Mouse (Mus musculus) layer of hippocampus, adult 2 months (tissue): ENCODE data around the gene Ppara. TPM values are rescaled to one million over a fixed set of nuclear protein-coding genes. Genes with fewer than 3 reads are reported as not detected.

ENCODE experiments used
- DNase-seq, 2 experiments: peaks; one replicate each; pipeline ENCODE4 v3.0.0; 2022; ENCODE audit warnings: low spot score in 2 of 2
- H3K27ac ChIP-seq: fragments of 200-600 bp; 2 replicates; pipeline ENCODE4 v1.8.1; 2022
- H3K4me3 ChIP-seq: fragments of 200-600 bp; 2 replicates; pipeline ENCODE4 v1.8.1; 2022; ENCODE audit warnings: mild to moderate bottlenecking
- CTCF ChIP-seq: fragments of 200-600 bp; conservative IDR thresholded peaks from 2 replicates; pipeline ENCODE4 v1.8.1; 2022; ENCODE audit warnings: antibody characterized with exemption, mild to moderate bottlenecking, moderate library complexity
- total RNA-seq, 2 experiments: library from RNA; stranded (reverse); gene quantifications; 2 replicates each; pipeline ENCODE4 v1.2.3; 2021

The Ppara gene
- total RNA-seq, 2 experiments from 2014 or later: 3.1 to 3.9 TPM

GRCm38 (mm10) chr15:85738416-85738815, 3.6 kb downstream of the Ppara start:
- TF ChIP-seq CTCF: no peak
- H3K27ac ChIP-seq: peak overlapping the region; percentile 63; the same call in 1 of the 2 replicates
- no peak for DNase-seq
- no peak overlapping the region for H3K4me3 ChIP-seq

- no peak overlapping the region for H3K4me3 ChIP-seq
- no peak for TF ChIP-seq CTCF
- DNase-seq: peak in 1 of 2 experiments; percentile 34
- H3K27ac ChIP-seq: peak overlapping the region; percentile 63; the same call in 1 of the 2 replicates
Measured at GRCm38 (mm10) chr15:85738939-85739338, 4.2 kb downstream of the Ppara start.

- Histone ChIP-seq H3K27ac (no peak overlapping the region), H3K4me3 (no peak overlapping the region)
- DNase-seq: no peak
- TF ChIP-seq CTCF: no peak
Measured at GRCm38 (mm10) chr15:85742608-85743007, 7.8 kb downstream of the Ppara start.

- no peak for TF ChIP-seq CTCF
Measured at GRCm38 (mm10) chr15:85743946-85744345, 9.2 kb downstream of the Ppara start.

DNA sequence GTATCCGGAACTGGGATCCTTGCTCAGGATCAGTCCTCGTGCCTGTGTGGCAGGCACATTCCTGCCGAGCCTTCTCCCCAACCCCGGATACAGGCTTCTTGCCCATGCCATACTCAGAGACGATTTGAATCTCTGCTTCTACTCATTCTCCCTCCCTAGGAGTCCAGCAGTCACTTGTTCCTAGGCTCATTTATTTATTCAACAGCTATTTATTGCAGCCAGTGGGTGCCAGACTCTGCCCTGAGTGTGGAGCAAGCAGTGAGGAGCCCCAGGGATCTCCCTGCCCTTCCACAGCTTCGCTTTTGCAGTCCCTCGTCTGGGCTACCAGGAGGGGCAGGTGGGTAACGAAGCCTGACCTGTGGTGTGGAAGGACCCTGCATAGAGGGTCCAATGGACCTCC, 11.4 kb downstream of the Ppara start:
- Histone ChIP-seq H3K4me3 (no peak overlapping the region), H3K27ac (no peak overlapping the region)
- DNase-seq: no peak
- no peak for TF ChIP-seq CTCF

More at GRCm38 (mm10) chr15:85743946-85744345, 9.2 kb downstream of the Ppara start:
- Histone ChIP-seq H3K27ac (no peak overlapping the region), H3K4me3 (no peak overlapping the region)
- no peak for DNase-seq

DNA sequence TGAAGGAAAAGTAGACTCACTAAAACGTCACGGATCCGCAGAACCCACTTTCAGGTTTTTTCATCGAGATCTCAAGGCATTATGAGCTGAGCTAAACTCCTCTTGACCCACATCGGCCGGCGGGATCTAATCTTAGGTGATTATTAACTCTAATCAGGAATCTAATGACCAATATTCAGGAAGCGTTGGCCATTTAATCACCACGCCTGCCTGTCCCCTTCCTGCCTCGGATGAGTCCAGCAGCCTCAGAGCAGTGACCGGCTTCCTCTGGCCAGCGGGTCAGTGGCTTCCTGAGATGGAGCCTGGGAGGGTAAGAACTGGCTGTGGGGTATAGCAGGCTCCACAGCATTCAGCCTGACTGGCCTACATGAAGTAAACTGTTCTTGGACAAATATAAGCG, 11.9 kb downstream of the Ppara start:
- H3K4me3 ChIP-seq: no peak overlapping the region
- H3K27ac ChIP-seq: no peak overlapping the region
- no peak for DNase-seq
- no peak for TF ChIP-seq CTCF

DNA sequence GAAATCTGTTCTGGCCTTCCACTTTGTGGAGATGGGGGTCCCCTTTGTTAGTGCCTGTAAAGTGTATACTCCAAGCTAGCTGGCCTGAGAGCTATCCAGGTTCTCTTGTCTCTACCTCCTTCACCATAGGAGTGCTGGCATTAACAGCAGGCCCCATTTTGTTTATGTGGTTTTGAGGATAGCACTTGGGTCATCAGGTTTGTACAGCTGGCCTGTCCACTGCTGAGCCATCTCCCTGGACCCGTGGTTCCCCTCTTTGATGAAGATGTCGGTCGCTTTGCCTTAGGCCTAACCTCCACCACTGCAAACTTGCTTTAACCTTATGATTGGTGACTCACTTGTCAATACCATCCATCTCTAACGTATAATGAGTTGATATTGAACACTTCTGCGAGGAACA, 13.2 kb downstream of the Ppara start:
- DNase-seq: no peak
- no peak overlapping the region for H3K27ac ChIP-seq
- no peak overlapping the region for H3K4me3 ChIP-seq
- TF ChIP-seq CTCF: no peak

GRCm38 (mm10) chr15:85748466-85748865, 13.7 kb downstream of the Ppara start:
- Histone ChIP-seq H3K4me3 (no peak overlapping the region), H3K27ac (no peak overlapping the region)
- DNase-seq: no peak
- no peak for TF ChIP-seq CTCF

- Histone ChIP-seq H3K4me3 (no peak overlapping the region), H3K27ac (no peak overlapping the region)
- DNase-seq: no peak
- no peak for TF ChIP-seq CTCF
Measured at GRCm38 (mm10) chr15:85749141-85749540, 14.4 kb downstream of the Ppara start.

GRCm38 (mm10) chr15:85750115-85750514, 15.3 kb downstream of the Ppara start:
- DNase-seq: no peak
- H3K4me3 ChIP-seq: no peak overlapping the region
- TF ChIP-seq CTCF: no peak
- H3K27ac ChIP-seq: no peak overlapping the region

GRCm38 (mm10) chr15:85752655-85753054, 17.9 kb downstream of the Ppara start:
- no peak for DNase-seq

GRCm38 (mm10) chr15:85754033-85754650, 19.4 kb downstream of the Ppara start:
- Histone ChIP-seq H3K4me3 (no peak overlapping the region), H3K27ac (no peak overlapping the region)
- no peak for DNase-seq
- no peak for TF ChIP-seq CTCF

More at GRCm38 (mm10) chr15:85752655-85753054, 17.9 kb downstream of the Ppara start:
- no peak for TF ChIP-seq CTCF
- H3K4me3 ChIP-seq: no peak overlapping the region
- no peak overlapping the region for H3K27ac ChIP-seq

DNA sequence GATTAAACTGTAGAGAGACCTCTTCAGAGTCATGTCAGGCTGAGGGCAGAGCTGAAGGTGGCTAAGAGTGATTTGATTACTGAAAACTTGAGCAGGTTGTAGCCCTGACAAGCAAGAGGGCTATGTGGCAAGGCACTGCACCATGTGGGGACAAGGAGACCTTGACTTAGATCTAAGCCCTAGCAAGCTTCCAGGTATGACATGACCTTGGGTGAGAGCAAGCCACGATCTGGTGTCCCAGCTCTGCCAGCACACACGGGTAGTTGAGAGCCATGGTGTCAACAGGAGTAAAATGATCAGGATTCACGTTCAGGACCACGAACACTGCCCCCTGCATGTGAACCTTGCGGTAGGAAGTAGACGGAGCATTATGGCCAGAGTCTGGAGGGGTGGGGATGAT, 20.4 kb downstream of the Ppara start:
- DNase-seq: no peak
- no peak for TF ChIP-seq CTCF
- H3K27ac ChIP-seq: no peak overlapping the region
- H3K4me3 ChIP-seq: no peak overlapping the region

DNA sequence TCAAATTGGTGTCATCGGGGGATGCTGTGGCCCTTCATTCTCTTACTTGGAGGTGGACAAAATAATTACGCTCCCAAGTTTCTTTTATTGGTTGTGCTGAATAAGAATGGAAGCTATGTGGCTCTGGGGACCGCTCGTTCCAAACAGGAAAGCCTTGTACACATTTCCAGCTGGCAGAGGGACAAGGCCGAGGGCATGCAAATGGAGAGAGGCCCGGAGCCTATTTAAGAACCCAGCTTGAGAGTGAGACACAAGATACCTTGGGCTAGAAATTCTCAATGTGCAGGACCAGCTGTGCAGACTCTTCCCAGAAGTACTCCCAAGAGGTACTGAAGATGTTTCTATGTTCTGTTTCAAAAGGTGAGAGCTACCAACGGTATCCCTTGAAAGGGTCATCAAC, 21.8 kb downstream of the Ppara start:
- Histone ChIP-seq H3K4me3 (no peak overlapping the region), H3K27ac (peak overlapping the region; percentile 48; the same call in 1 of the 2 replicates)
- no peak for DNase-seq
- TF ChIP-seq CTCF: no peak
